Mouse (Mus musculus) left cerebral cortex, postnatal 36 days (tissue): ENCODE data around the gene D630036H23Rik. TPM values are rescaled to one million over a fixed set of nuclear protein-coding genes. Genes with fewer than 3 reads are reported as not detected.

Experiments
- total RNA-seq, 2 experiments: library from RNA; stranded (reverse); gene quantifications; 2 replicates each; pipeline ENCODE4 v1.2.3; 2021

Gene D630036H23Rik
- total RNA-seq, 2 experiments from 2014 or later: 2.2 TPM

Other genes with a start within 250 kb of the D630036H23Rik start
- gene Ankmy2, start 225.1 kb downstream of the D630036H23Rik start, total RNA-seq: 10 to 100 TPM; 50.3 to 54.1 TPM
- gene Bzw2, start 224.1 kb downstream of the D630036H23Rik start, total RNA-seq: 10 to 100 TPM; 48.7 to 49.1 TPM
- not detected for gene Lrrc72, start 128.8 kb downstream of the D630036H23Rik start, total RNA-seq
- 1 to 10 TPM; 1.3 TPM for gene Sostdc1, start 68.0 kb downstream of the D630036H23Rik start, total RNA-seq
- gene Ispd, start 731 bp downstream of the D630036H23Rik start, total RNA-seq: 10 to 100 TPM in 1 of 2 experiments, 1 to 10 TPM in 1; 8.9 to 10.8 TPM